Mouse (Mus musculus): ENCODE data around the gene Lasp1. TPM values are rescaled to one million over a fixed set of nuclear protein-coding genes. Genes with fewer than 3 reads are reported as not detected.

Lasp1 gene
- total RNA-seq, 4 experiments from 2014 or later, result 131 to 177 (median 143) TPM

DNA sequence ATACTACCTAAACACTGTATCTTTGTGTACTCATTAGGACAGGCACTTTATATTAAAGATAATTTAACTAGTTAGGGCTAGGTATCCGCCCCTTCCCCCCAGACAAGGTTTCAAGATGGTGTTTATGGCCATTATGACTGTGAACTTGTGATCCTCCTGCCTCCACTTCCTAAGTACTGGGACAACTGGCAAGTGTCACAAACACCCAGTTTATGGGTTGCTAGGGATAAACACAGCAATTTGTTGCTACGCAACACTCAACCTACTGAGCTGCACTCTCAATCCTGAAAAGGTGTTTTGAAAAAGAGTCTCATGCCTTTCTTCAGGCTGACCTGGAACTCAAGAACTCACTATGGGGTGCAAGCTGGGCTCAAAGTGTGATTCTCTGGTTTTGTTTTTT lies 78.5 kb downstream of the Lasp1 start:
- no peak for DNase-seq

DNA sequence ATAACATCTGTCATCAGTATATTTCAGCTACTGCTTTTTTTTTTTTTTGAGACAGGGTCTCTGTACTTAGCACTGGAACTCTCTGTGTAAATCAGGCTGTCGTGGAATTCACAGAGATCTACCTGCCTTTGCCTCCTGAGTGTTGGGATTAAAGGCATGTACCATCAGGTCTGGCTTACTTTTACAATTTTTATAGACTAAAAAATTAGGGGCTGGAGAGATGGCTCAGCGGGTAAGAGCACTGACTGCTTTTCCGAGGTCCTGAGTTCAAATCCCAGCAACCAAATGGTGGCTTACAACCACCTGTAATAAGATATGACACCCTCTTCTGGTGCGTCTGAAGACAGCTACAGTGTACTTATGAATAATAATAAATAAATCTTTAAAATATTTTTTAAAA lies 81.6 kb downstream of the Lasp1 start:
- DNase-seq, result no peak

DNA sequence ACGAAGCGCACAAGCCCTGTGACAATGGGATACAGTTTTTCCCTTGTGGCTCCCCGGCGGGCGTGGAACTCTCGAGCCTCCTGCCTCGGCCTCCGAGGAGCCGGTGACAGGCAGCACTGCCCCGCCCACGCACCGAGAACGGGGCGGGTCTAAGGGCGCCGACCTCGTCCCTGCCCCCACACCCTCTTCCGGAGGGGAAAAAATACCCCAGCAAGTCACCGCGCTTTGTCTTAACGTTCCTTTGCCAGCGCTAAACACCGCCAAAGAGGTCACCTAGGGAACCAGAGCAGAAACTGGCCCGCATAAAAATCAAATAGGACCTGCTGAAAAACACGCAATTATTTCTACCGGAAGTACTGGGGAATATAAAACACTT lies 84.7 kb downstream of the Lasp1 start:
- peak; percentile 60 for DNase-seq

DNA sequence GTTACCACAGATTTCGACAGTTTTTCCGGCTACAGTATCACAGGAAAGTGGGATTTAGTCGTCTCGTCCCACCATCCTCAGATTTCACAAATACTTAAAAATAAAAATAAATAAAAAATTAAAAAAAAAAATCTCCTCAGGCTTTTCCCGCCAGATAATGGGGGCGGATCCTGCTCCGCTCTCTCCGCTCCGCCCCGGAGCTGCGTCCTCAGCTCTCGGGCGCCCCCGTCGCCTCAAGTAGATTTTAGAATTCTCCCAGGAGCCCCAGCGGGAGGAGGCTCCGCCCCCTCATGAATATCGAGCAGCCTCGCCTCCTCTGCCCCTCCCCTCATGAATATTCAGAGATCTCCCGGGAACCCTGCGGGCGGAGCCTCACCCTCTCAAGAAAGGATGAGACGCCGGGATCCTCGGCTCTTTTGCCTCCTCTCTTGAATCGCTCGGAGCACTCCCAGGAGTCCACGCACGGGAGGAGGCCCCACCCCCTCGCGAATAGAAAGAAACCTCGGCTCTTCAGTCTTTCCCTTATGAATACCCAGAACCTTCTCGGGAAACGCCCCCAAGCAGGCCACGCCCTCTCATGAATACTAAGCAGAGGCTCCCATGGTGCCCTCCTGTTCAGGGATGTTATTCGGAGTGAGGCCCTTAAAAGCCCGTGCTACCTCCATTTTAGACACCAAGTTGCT lies 85.3 kb downstream of the Lasp1 start, which contains the start of gene Fbxo47:
Gene Fbxo47, minus strand, starts transcription at position 237 of the 683 bp plus-strand sequence.
- DNase-seq, result peak; percentile 98

DNA sequence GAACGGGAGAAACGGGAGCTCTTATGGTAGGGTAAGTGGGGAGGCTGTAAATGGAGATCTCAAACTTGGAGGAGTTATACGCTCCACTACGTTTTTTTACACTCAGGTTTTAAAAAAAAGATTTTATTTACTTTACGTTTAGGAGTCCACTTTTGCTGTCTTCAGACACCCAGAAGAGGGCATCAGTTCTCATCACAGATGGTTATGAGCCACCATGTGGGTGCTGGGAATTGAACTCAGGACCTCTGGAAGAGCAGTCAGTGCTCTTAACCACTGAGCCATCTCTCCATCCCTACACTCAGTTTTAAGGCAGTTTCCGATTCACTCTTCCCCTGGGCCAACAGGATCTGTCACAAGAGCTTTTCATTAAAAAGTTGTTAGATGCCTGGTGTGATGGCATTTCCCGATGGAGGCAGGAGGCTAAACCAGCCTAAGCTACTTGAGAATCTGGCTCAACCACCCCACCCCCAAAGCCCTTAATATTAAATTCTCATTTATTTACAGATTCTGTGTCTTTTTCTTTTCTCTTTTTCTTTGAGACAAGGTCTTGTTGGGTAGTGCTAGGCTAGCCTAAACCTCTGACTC lies 85.9 kb downstream of the Lasp1 start:
- no peak for DNase-seq

DNA sequence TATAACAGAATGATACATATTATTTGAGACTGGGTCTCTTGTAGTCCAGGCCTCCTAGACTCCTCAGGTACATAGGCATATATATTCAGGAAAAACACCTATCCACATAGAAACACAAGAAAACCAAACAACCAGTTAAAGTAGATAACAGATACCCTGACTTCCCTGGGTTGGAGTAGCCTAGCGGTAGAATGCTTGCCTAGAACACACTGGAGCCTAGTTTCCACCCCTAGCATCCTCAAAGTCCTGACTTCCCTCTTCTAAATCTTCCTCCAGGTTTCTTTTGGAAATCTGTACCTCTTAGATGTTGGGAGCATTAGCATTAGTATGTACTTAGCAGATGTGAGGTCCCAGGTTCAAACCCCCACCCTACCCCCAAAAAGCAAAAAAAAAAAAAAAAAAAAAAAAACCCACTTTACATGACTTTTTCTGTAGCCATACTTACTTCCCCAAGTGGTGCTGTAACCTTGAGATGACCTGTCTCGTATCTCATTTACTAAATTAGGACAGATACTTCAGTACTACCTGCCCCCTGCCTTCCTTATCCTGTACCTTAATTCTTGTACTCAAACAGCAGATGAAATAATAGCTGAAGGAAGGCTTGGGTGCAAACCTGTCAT lies 86.6 kb downstream of the Lasp1 start:
- no peak for DNase-seq

Other genes with a start within 250 kb of the Lasp1 start
- gene Srcin1, start 222.8 kb upstream of the Lasp1 start, total RNA-seq (2022), result 10 to 100 TPM; 10.7 to 37.6 (median 19.9) TPM
- 1 to 10 TPM; 2.1 to 5.4 (median 4.0) TPM for gene Epop, start 169.3 kb upstream of the Lasp1 start, total RNA-seq (2022)
- gene Mllt6, start 135.6 kb upstream of the Lasp1 start, total RNA-seq (2022), result 10 to 100 TPM; 53.1 to 99.4 (median 71.8) TPM
- 100 to 1,000 TPM; 153 to 194 (median 169) TPM for gene Cisd3, start 113.2 kb upstream of the Lasp1 start, total RNA-seq (2022)
- 10 to 100 TPM; 22.2 to 48.5 (median 32.1) TPM for gene Pcgf2, start 98.5 kb upstream of the Lasp1 start, total RNA-seq (2022)
- 100 to 1,000 TPM; 197 to 238 (median 210) TPM for gene Psmb3, start 95.6 kb upstream of the Lasp1 start, total RNA-seq (2022)
- 10 to 100 TPM; 25.5 to 35.1 (median 32.2) TPM for gene Pip4k2b, start 54.3 kb upstream of the Lasp1 start, total RNA-seq (2022)
- 10 to 100 TPM; 22.2 to 26.6 (median 23.1) TPM for gene Cwc25, start 32.4 kb upstream of the Lasp1 start, total RNA-seq (2022)
- under 1 TPM in 3 of 4 experiments, not detected in 1; 0.49 to 0.67 (median 0.62) TPM for gene 1700001P01Rik, start 23.1 kb upstream of the Lasp1 start, total RNA-seq (2022)
- 100 to 1,000 TPM; 753 to 943 (median 843) TPM for gene Rpl23, start 16.6 kb upstream of the Lasp1 start, total RNA-seq (2022)
- gene B230217C12Rik, start 41.8 kb downstream of the Lasp1 start, total RNA-seq (2022), result 1 to 10 TPM; 3.7 to 7.2 (median 6.2) TPM
- 1 to 10 TPM in 3 of 4 experiments, under 1 TPM in 1; 0.94 to 1.8 (median 1.2) TPM for gene Fbxo47, start 85.2 kb downstream of the Lasp1 start, total RNA-seq (2022)
- gene Plxdc1, start 187.4 kb downstream of the Lasp1 start, total RNA-seq (2022), result 10 to 100 TPM; 13.5 to 36.2 (median 24.0) TPM
- gene Arl5c, start 197.2 kb downstream of the Lasp1 start, total RNA-seq (2022), result 1 to 10 TPM in 3 of 4 experiments, under 1 TPM in 1; 0.44 to 1.8 (median 1.4) TPM
- 10 to 100 TPM in 2 of 4 experiments, 1 to 10 TPM in 2; 7.8 to 18.8 (median 13.6) TPM for gene Cacnb1, start 224.0 kb downstream of the Lasp1 start, total RNA-seq (2022)
- gene Rpl19, start 227.7 kb downstream of the Lasp1 start, total RNA-seq (2022), result 1,000 to 10,000 TPM in 2 of 4 experiments, 100 to 1,000 TPM in 2; 894 to 1,148 (median 997) TPM

Measured in adrenal gland, adult 8-10 months (tissue).